ENCODE assay signal across 18 mouse cellular contexts in genomic region chr2:12305064-12305650, GRCm38 (mm10). TPM values are rescaled to one million over a fixed set of nuclear protein-coding genes. Genes with fewer than 3 reads are reported as not detected.
DNase-seq lines count a peak whose midpoint lies in the region; ATAC-seq and TF ChIP-seq lines count a peak whose summit lies in the region.
"Had no signal": no experiment of that assay in that cellular context is flagged by ENCODE, and none has a peak within 500 bp of the region (broad histone marks: within the 10 kb centered on the region; RNA-seq: fewer than 3 reads in every experiment).

No protein-coding gene starts in this region.

- no peaks in the 10 kb centered on the region for H3K36me3 ChIP-seq in limb, embryonic 12.5 days
- no peaks in the 10 kb centered on the region for H3K36me3 ChIP-seq in limb, embryonic 10.5 days
- no peaks in the 10 kb centered on the region for H3K36me3 ChIP-seq in lung, postnatal 0 days (ENCODE audit: insufficient read depth, low read length)
- H3K36me3 ChIP-seq in limb, embryonic 14.5 days (ENCODE audit: control insufficient read depth, insufficient read depth, low read length), result no peaks in the 10 kb centered on the region
- H3K36me3 ChIP-seq: embryonic facial prominence, embryonic 13.5 days; forebrain, embryonic 12.5 days; heart, embryonic 12.5 days; hindbrain, embryonic 10.5 days had no signal

- H3K9me3 ChIP-seq in limb, embryonic 12.5 days, result no peaks in the 10 kb centered on the region
- H3K9me3 ChIP-seq in limb, embryonic 10.5 days (replicated peaks), result no peaks in the 10 kb centered on the region
- no peaks in the 10 kb centered on the region for H3K9me3 ChIP-seq in lung, postnatal 0 days (ENCODE audit: low read length)
- no peaks in the 10 kb centered on the region for H3K9me3 ChIP-seq in limb, embryonic 14.5 days (ENCODE audit: control insufficient read depth, low read length)
- H3K9me3 ChIP-seq: embryonic facial prominence, embryonic 13.5 days; forebrain, embryonic 12.5 days; heart, embryonic 12.5 days; hindbrain, embryonic 10.5 days had no signal

- TF ChIP-seq POLR2A in limb, embryonic 14.5 days (IDR thresholded peaks at IDR 0.05; ENCODE audit: borderline replicate concordance, extremely low read depth, insufficient read depth, insufficient read length), result no peak

- no peak overlapping the region for H3K9ac ChIP-seq in limb, embryonic 12.5 days (replicated peaks)
- no peak overlapping the region for H3K9ac ChIP-seq in lung, postnatal 0 days (replicated peaks; ENCODE audit: low read depth)
- H3K9ac ChIP-seq in limb, embryonic 14.5 days (ENCODE audit: low read depth, low read length, severe bottlenecking), result no peak overlapping the region
- H3K9ac ChIP-seq: embryonic facial prominence, embryonic 13.5 days; forebrain, embryonic 12.5 days; heart, embryonic 12.5 days had no signal

- no peaks in the 10 kb centered on the region for H3K27me3 ChIP-seq in limb, embryonic 12.5 days
- peaks cover 19% of the 10 kb centered on the region for H3K27me3 ChIP-seq in limb, embryonic 10.5 days (ENCODE audit: low read depth, poor library complexity, severe bottlenecking)
- no peaks in the 10 kb centered on the region for H3K27me3 ChIP-seq in lung, postnatal 0 days (replicated peaks; ENCODE audit: insufficient read depth, low read length)
- H3K27me3 ChIP-seq in limb, embryonic 14.5 days (ENCODE audit: control insufficient read depth, insufficient read depth, low read length), result 0 out of 2 replicates have a peak, but pooled peaks cover 3% of the 10 kb centered on the region

- ATAC-seq in limb, embryonic 12.5 days (ENCODE audit: insufficient number of reproducible peaks, insufficient read depth, low FRiP score, low TSS enrichment, low read depth), result no peak
- ATAC-seq in lung, postnatal 0 days, result peak; percentile 23
- peak; percentile 62 for ATAC-seq in limb, embryonic 14.5 days (ENCODE audit: low FRiP score, low read depth)
- ATAC-seq: forebrain, embryonic 16.5 days had no signal

- TF ChIP-seq EP300 in lung, postnatal 0 days (IDR thresholded peaks at IDR 0.05), result no peak

- H3K4me3 ChIP-seq in limb, embryonic 12.5 days (replicated peaks), result no peak overlapping the region
- no peak overlapping the region for H3K4me3 ChIP-seq in limb, embryonic 10.5 days
- no peak overlapping the region for H3K4me3 ChIP-seq in lung, postnatal 0 days (ENCODE audit: low read depth, low read length)
- H3K4me3 ChIP-seq in limb, embryonic 14.5 days (replicated peaks; ENCODE audit: low read length), result no peak overlapping the region
- H3K4me3 ChIP-seq: embryonic facial prominence, embryonic 13.5 days; forebrain, embryonic 12.5 days; heart, embryonic 12.5 days; hindbrain, embryonic 10.5 days had no signal

- DNase-seq in limb, embryonic 10.5 days (ENCODE audit: low spot score), result no peak
- peak; percentile 45 for DNase-seq in lung, postnatal 0 days (ENCODE audit: low spot score)
- no peak for DNase-seq in lung, postnatal 10 days
- DNase-seq in limb, embryonic 14.5 days (ENCODE audit: low spot score), result no peak
- no peak for DNase-seq in kidney, adult 8-10 months
- DNase-seq in kidney, adult 11 months, result no peak
- DNase-seq: adrenal gland, postnatal 14 days; cerebellum, adult 18-20 months; cerebellum, adult 9-11 months; cerebellum, postnatal 36 days; gastrocnemius, postnatal 10 days had no signal

- no peak overlapping the region for H3K4me2 ChIP-seq in limb, embryonic 12.5 days
- H3K4me2 ChIP-seq in lung, postnatal 0 days (replicated peaks; ENCODE audit: low read depth, low read length), result no peak overlapping the region
- H3K4me2 ChIP-seq in limb, embryonic 14.5 days (replicated peaks; ENCODE audit: low read depth, low read length, severe bottlenecking), result no peak overlapping the region
- H3K4me2 ChIP-seq: embryonic facial prominence, embryonic 13.5 days; forebrain, embryonic 12.5 days; heart, embryonic 12.5 days had no signal

- H3K4me1 ChIP-seq in limb, embryonic 12.5 days (replicated peaks), result peaks cover 26% of the 10 kb centered on the region
- peaks cover 28% of the 10 kb centered on the region for H3K4me1 ChIP-seq in limb, embryonic 10.5 days
- no peaks in the 10 kb centered on the region for H3K4me1 ChIP-seq in lung, postnatal 0 days (ENCODE audit: insufficient read depth, low read depth, low read length)
- peaks cover 12% of the 10 kb centered on the region; the same call in 1 of the 2 replicates for H3K4me1 ChIP-seq in limb, embryonic 14.5 days (ENCODE audit: control insufficient read depth, insufficient read depth, low read length)

- WGBS in limb, embryonic 12.5 days, result 49% methylated on average over 9 of the region's 9 CpGs
- whole genome bisulfite sequencing in limb, embryonic 10.5 days, result 63% methylated on average over 9 of the region's 9 CpGs
- 51% methylated on average over 9 of the region's 9 CpGs for WGBS in lung, postnatal 0 days
- WGBS in limb, embryonic 14.5 days, result 48% methylated on average over 9 of the region's 9 CpGs

- peak overlapping the region; percentile 50; the same call in 1 of the 2 replicates for H3K27ac ChIP-seq in limb, embryonic 12.5 days
- no peak overlapping the region for H3K27ac ChIP-seq in limb, embryonic 10.5 days
- H3K27ac ChIP-seq in lung, postnatal 0 days (ENCODE audit: low read length), result peak overlapping the region; percentile 43; the same call in 1 of the 2 replicates
- H3K27ac ChIP-seq in limb, embryonic 14.5 days (replicated peaks; ENCODE audit: low read depth, low read length), result no peak overlapping the region
- H3K27ac ChIP-seq: forebrain, embryonic 12.5 days; hindbrain, embryonic 10.5 days had no signal

- no peak for TF ChIP-seq CTCF in lung, postnatal 0 days (IDR thresholded peaks at IDR 0.05)

RNA-seq across cellular contexts. Expression of gene Itga8, which starts 3.4 kb away (rescaled TPM):
- polyA plus RNA-seq in limb, embryonic 12.5 days (2016; fragmentation: Nextera tagmentation; extraction: Ambion mirVana), result 16.1 and 17.1 TPM in 2 replicates
- polyA plus RNA-seq in limb, embryonic 10.5 days (2016; fragmentation: Nextera tagmentation; extraction: Ambion mirVana), result 8.0 and 9.7 TPM in 2 replicates
- 20.0 and 20.2 TPM in 2 replicates for polyA plus RNA-seq in lung, postnatal 0 days (2015; fragmentation: Nextera tagmentation; extraction: Ambion mirVana)
- 10.7 and 11.3 TPM in 2 replicates for polyA plus RNA-seq in limb, embryonic 14.5 days (2012; rRNA removed)
- 14.6 and 18.4 TPM in 2 replicates for polyA plus RNA-seq in limb, embryonic 14.5 days (2014; fragmentation: Nextera tagmentation; extraction: Ambion mirVana)
- polyA plus RNA-seq: C2C12 had no signal

Comparison
In these comparisons a context has a peak if more than half of its experiments do, and no peak if none do; other contexts are left out.
1. H3K27ac ChIP-seq: peak in limb, embryonic 12.5 days (single experiment) and lung, postnatal 0 days (single experiment); none in limb, embryonic 10.5 days (single experiment) and limb, embryonic 14.5 days (single experiment).